Mouse (Mus musculus) limb, embryonic 11.5 days (tissue): ENCODE data around the gene Pla2g4e. TPM values are rescaled to one million over a fixed set of nuclear protein-coding genes. Genes with fewer than 3 reads are reported as not detected.

Experiments
- ATAC-seq: fragments of 200-750 bp; cut with Nextera tagmentation; 2 replicates; pipeline ENCODE4 v1.8.0; 2017; ENCODE audit warnings: low read depth; ENCODE audit not compliant: insufficient number of reproducible peaks, low FRiP score, low TSS enrichment
- DNase-seq: peaks from one replicate; pipeline ENCODE4 v3.0.0-alpha.2; 2015; ENCODE audit warnings: low spot score
- H3K27ac ChIP-seq: fragments of 300-500 bp; sonication (generic); replicated peaks from 2 replicates; pipeline ENCODE4 v1.5.1; 2014; ENCODE audit warnings: low read depth, mild to moderate bottlenecking, low read length
- H3K27me3 ChIP-seq: fragments of 300-500 bp; sonication (generic); 2 replicates; pipeline ENCODE4 v1.6.1; 2014; ENCODE audit warnings: mild to moderate bottlenecking, low read length, mixed read lengths; ENCODE audit not compliant: control insufficient read depth, insufficient read depth
- H3K36me3 ChIP-seq: fragments of 300-500 bp; sonication (generic); 2 replicates; pipeline ENCODE4 v1.6.1; 2014; ENCODE audit warnings: mild to moderate bottlenecking, low read length, moderate library complexity, mixed read lengths; ENCODE audit not compliant: control insufficient read depth, insufficient read depth
- H3K4me1 ChIP-seq: fragments of 300-500 bp; sonication (generic); 2 replicates; pipeline ENCODE4 v1.6.1; 2014; ENCODE audit warnings: low read length, mixed read lengths; ENCODE audit not compliant: control insufficient read depth, insufficient read depth
- H3K4me2 ChIP-seq: fragments of 300-500 bp; sonication (generic); 2 replicates; pipeline ENCODE4 v1.6.1; 2014; ENCODE audit warnings: low read depth, mild to moderate bottlenecking, moderate library complexity; ENCODE audit not compliant: severe bottlenecking
- H3K4me3 ChIP-seq: fragments of 300-500 bp; sonication (generic); 2 replicates; pipeline ENCODE4 v1.5.1; 2014; ENCODE audit warnings: low read depth, low read length
- H3K9ac ChIP-seq: fragments of 300-500 bp; sonication (generic); 2 replicates; pipeline ENCODE4 v1.6.1; 2014; ENCODE audit warnings: mild to moderate bottlenecking, low read length
- H3K9me3 ChIP-seq: fragments of 300-500 bp; sonication (generic); 2 replicates; pipeline ENCODE4 v1.6.1; 2016; ENCODE audit warnings: low read length; ENCODE audit not compliant: control insufficient read depth
- WGBS: fragments of 180-500 bp; shearing (Covaris S2); extraction: QIAGEN DNeasy Blood & Tissue Kit; methylation state at CpG from one replicate; pipeline ENCODE4 v1.1.7; 2014; 5-methylcytosine and 5-hydroxymethylcytosine counted together
- polyA plus RNA-seq: library from polyadenylated mRNA; unstranded; fragments of >200 nt; fragmentation: Nextera tagmentation; extraction: Ambion mirVana; gene quantifications from 2 replicates; pipeline ENCODE4 v1.2.1, GENCODE M21; 2014

Gene Pla2g4e
- polyA plus RNA-seq, 1 experiment from 2014 or later = not detected

GRCm38 (mm10) chr2:120122983-120123382 lies 122.2 kb downstream of the Pla2g4e start:
- 94% methylated on average over 6 of the region's 6 CpGs for WGBS
- H3K4me2 ChIP-seq = no peak overlapping the region
- no peaks in the 10 kb centered on the region for H3K9me3 ChIP-seq
- no peak overlapping the region for H3K4me3 ChIP-seq
- no peaks in the 10 kb centered on the region for H3K27me3 ChIP-seq
- ATAC-seq = no peak
- DNase-seq = no peak
- no peaks in the 10 kb centered on the region; the same call in 1 of the 2 replicates for H3K4me1 ChIP-seq
- no peak overlapping the region for H3K9ac ChIP-seq
- H3K36me3 ChIP-seq = no peaks in the 10 kb centered on the region
- no peak overlapping the region for H3K27ac ChIP-seq

DNA sequence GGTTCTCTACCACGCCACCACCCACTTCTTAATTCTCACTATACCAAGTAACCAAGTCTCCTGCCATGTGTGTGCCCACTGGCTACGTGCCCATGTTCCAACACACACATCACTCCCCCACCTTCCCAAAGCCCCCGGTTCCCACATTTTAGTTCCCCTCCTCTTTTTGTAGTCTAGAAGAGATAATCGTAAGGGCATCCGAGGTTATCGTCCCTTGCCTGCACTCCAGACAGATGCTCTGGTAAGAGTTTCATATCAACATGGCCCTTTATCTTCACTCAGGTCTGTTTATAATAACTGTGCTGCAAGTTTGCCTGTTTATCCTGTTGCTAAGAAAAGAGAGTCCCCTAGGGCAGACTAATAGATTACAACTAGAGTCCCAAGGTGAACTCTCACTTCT lies 127.8 kb downstream of the Pla2g4e start:
- Histone ChIP-seq H3K9me3 (no peaks in the 10 kb centered on the region), H3K4me3 (no peak overlapping the region), H3K27me3 (no peaks in the 10 kb centered on the region), H3K4me2 (no peak overlapping the region), H3K36me3 (no peaks in the 10 kb centered on the region), H3K4me1 (no peaks in the 10 kb centered on the region), H3K9ac (no peak overlapping the region), H3K27ac (no peak overlapping the region)
- DNase-seq (no peak), ATAC-seq (no peak)
- 96% methylated on average over 6 of the region's 6 CpGs for WGBS

Other genes with a start within 250 kb of the Pla2g4e start
- gene Jmjd7, start 217.9 kb downstream of the Pla2g4e start, polyA plus RNA-seq = 18.5 and 22.2 TPM in 2 replicates
- gene Gm28042, start 217.8 kb downstream of the Pla2g4e start, polyA plus RNA-seq = 1.6 and 3.5 TPM in 2 replicates
- gene Pla2g4b, start 211.9 kb downstream of the Pla2g4e start, polyA plus RNA-seq = 1.4 and 1.9 TPM in 2 replicates
- gene Ehd4, start 90.7 kb downstream of the Pla2g4e start, polyA plus RNA-seq = 13.2 and 18.5 TPM in 2 replicates
- 0.11 and 0.24 TPM in 2 replicates for gene Pla2g4d, start 43.9 kb upstream of the Pla2g4e start, polyA plus RNA-seq
- gene Pla2g4f, start 68.8 kb upstream of the Pla2g4e start, polyA plus RNA-seq = not detected in 2 replicates
- gene Vps39, start 107.8 kb upstream of the Pla2g4e start, polyA plus RNA-seq = 28.3 and 30.2 TPM in 2 replicates
- gene Ganc, start 158.6 kb upstream of the Pla2g4e start, polyA plus RNA-seq = 6.6 and 6.7 TPM in 2 replicates
- 7.2 and 8.3 TPM in 2 replicates for gene Tmem87a, start 158.8 kb upstream of the Pla2g4e start, polyA plus RNA-seq
- 0.95 and 1.0 TPM in 2 replicates for gene Capn3, start 210.7 kb upstream of the Pla2g4e start, polyA plus RNA-seq